Mouse (Mus musculus): ENCODE measurements around the gene Lrrc36. TPM values are rescaled to one million over a fixed set of nuclear protein-coding genes. Genes with fewer than 3 reads are reported as not detected.

Lrrc36 gene
- 0.44 and 0.98 TPM in 2 replicates for polyA plus RNA-seq (2015; fragmentation: Nextera tagmentation; extraction: Ambion mirVana)

DNA sequence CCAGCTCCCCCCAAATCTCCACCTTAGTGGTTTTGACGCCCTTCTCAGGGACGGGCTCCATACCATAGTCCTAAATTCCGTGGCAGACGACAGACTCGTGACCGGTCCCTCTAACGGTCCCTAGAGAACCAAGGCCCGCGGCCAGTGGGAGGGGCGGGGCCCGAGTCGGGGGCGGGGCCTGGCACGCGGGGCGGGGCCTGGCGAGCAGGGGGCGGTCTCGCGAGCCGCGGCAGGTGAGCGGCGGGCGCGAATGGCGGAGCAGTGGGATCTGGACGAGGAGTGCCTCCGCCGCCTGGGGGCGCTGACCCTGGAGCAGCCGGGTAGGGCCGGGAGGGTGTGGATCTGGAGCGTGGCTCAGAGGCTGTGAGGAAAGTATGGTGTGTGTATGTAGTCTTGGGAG, at the start of gene Lrrc36, which contains the start of gene Kctd19:
Gene Lrrc36, plus strand, starts transcription at position 181 of the 400 bp plus-strand sequence.
Gene Kctd19, minus strand, starts transcription at position 112 of the 400 bp plus-strand sequence.
- Histone ChIP-seq H3K4me3 (peak within 1 kb of the TSS; percentile 31), H3K4me1 (peaks cover 9% of the 10 kb centered on the region)

DNA sequence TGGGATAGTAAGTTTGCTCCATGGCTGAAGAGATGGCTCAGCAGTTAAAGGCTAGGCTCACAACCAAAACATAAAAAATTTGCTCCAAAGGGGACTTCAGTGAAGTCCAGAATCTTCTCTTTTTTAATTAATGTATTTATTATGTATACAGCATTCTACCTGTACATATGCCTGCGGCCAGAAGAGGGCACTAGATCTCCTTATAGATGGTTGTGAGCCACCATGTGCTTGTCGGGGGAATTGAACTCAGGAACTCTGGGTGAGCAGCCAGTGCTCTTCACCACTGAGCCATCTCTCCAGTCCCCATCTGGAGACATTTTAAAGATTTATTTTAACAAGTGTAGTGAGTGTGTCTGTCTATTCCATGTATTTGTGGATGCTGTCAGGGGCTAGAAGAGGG, 46.3 kb upstream of the Lrrc36 start:
- Histone ChIP-seq H3K27me3 (no peaks in the 10 kb centered on the region), H3K36me3 (ENCODE audit: poor library complexity, severe bottlenecking) (peaks cover 64% of the 10 kb centered on the region), H3K4me1 (no peaks in the 10 kb centered on the region), H3K27ac (no peak overlapping the region), H3K4me2 (no peak overlapping the region), H3K9ac (no peak overlapping the region), H3K9me3 (replicated peaks) (no peaks in the 10 kb centered on the region), H3K4me3 (no peak overlapping the region)
- no peak for ATAC-seq
- WGBS = 87% methylated on average over 2 of the region's 2 CpGs

More for the DNA sequence above, at the start of gene Lrrc36, which contains the start of gene Kctd19:
- Histone ChIP-seq H3K27ac (no peak within 1 kb of the TSS), H3K4me2 (peak within 1 kb of the TSS; percentile 63), H3K27me3 (peaks cover 24% of the 10 kb centered on the region), H3K9ac (peak within 1 kb of the TSS; percentile 26; the same call in 1 of the 2 replicates), H3K9me3 (replicated peaks) (no peaks in the 10 kb centered on the region), H3K36me3 (ENCODE audit: poor library complexity, severe bottlenecking) (no peaks in the 10 kb centered on the region)
- ATAC-seq = peak; percentile 57; the same call in 1 of the 2 replicates
- 2% methylated on average over 34 of the region's 34 CpGs for WGBS

GRCm38 (mm10) chr8:105372473-105372872, 40.9 kb upstream of the Lrrc36 start:
- Histone ChIP-seq H3K4me2 (no peak overlapping the region), H3K4me3 (no peak overlapping the region), H3K9ac (no peak overlapping the region), H3K4me1 (peaks cover 7% of the 10 kb centered on the region), H3K27me3 (0 out of 2 replicates have a peak, but pooled peaks cover 3% of the 10 kb centered on the region), H3K36me3 (ENCODE audit: poor library complexity, severe bottlenecking) (peaks cover 27% of the 10 kb centered on the region), H3K9me3 (replicated peaks) (peaks cover 7% of the 10 kb centered on the region; the same call in 1 of the 2 replicates), H3K27ac (no peak overlapping the region)
- no peak for ATAC-seq
- 85% methylated on average over 9 of the region's 9 CpGs for WGBS

GRCm38 (mm10) chr8:105373032-105373431, 40.3 kb upstream of the Lrrc36 start, which contains the start of gene Plekhg4:
Gene Plekhg4, plus strand, starts transcription at chr8:105373274.
- Histone ChIP-seq H3K4me3 (no peak within 1 kb of the TSS), H3K27ac (no peak within 1 kb of the TSS), H3K36me3 (ENCODE audit: poor library complexity, severe bottlenecking) (peaks cover 21% of the 10 kb centered on the region), H3K4me2 (0 out of 2 replicates have a peak within 1 kb of the TSS, but pooled peaks have one; percentile 54), H3K9me3 (replicated peaks) (peaks cover 7% of the 10 kb centered on the region; the same call in 1 of the 2 replicates), H3K4me1 (peaks cover 7% of the 10 kb centered on the region), H3K9ac (no peak within 1 kb of the TSS), H3K27me3 (0 out of 2 replicates have a peak, but pooled peaks cover 3% of the 10 kb centered on the region)
- no peak for ATAC-seq
- 67% methylated on average over 2 of the region's 2 CpGs for WGBS

DNA sequence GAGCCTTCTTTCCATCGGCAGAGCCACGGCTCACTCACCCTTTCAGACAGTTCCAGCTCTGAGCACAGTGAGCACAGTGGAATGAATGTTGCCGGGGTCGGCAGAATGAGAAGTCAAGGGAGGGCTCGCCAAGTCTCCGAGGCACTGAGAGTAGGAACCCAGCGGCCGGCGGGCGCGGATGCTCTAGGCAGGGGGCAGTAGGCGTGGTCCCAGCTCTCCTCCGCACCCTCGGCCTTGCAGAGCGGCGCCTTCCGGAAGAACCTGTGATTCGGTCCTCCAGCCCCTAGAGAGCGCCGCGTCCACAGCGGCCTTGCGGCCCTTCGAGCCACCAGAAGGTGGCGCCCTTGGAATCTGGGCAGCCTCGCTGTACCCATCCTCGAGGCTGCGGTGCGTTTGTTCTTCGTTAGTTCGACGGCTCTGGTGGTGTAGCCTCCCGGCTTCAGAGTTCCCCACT, 38.8 kb upstream of the Lrrc36 start:
- Histone ChIP-seq H3K4me1 (peaks cover 17% of the 10 kb centered on the region), H3K9me3 (replicated peaks) (peaks cover 7% of the 10 kb centered on the region; the same call in 1 of the 2 replicates), H3K27me3 (0 out of 2 replicates have a peak, but pooled peaks cover 3% of the 10 kb centered on the region), H3K9ac (0 out of 2 replicates have a peak overlapping the region, but pooled peaks have one; percentile 5), H3K4me2 (peak overlapping the region; percentile 54), H3K4me3 (0 out of 2 replicates have a peak overlapping the region, but pooled peaks have one; percentile 9), H3K27ac (no peak overlapping the region), H3K36me3 (ENCODE audit: poor library complexity, severe bottlenecking) (peaks cover 10% of the 10 kb centered on the region; the same call in 1 of the 2 replicates)
- 21% methylated on average over 33 of the region's 33 CpGs for WGBS
- peak; percentile 24; the same call in 1 of the 2 replicates for ATAC-seq

DNA sequence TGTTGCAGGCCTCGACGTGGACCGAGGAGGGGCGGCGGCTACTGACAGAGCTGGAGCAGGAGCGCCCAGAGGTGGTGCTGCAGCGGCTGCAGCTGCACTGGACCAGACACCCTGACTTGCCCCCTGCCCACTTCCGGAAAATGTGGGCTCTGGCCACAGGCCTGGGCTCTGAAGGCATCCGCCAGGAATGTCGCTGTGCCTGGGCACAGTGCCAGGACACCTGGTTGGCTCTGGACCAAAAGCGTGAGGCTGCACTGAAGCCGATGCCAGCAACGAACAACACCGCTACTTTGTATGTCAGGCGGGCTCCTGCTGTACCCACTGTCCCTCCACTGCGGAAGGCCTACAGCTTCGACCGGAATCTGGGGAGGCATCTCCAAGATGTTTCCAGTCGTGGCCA, 34.7 kb upstream of the Lrrc36 start:
- H3K9ac ChIP-seq = no peak overlapping the region
- no peak overlapping the region for H3K4me3 ChIP-seq
- WGBS = 60% methylated on average over 19 of the region's 19 CpGs
- H3K4me2 ChIP-seq = no peak overlapping the region
- ATAC-seq = 0 out of 2 replicates have a peak, but pooled peaks have one; percentile 55
- H3K9me3 ChIP-seq (replicated peaks) = peaks cover 7% of the 10 kb centered on the region; the same call in 1 of the 2 replicates
- H3K27me3 ChIP-seq = no peaks in the 10 kb centered on the region
- H3K4me1 ChIP-seq = peaks cover 17% of the 10 kb centered on the region
- no peak overlapping the region for H3K27ac ChIP-seq
- H3K36me3 ChIP-seq (ENCODE audit: poor library complexity, severe bottlenecking) = no peaks in the 10 kb centered on the region

- Histone ChIP-seq H3K4me2 (no peak overlapping the region), H3K4me3 (no peak overlapping the region), H3K9me3 (replicated peaks) (no peaks in the 10 kb centered on the region), H3K36me3 (ENCODE audit: poor library complexity, severe bottlenecking) (no peaks in the 10 kb centered on the region), H3K27ac (no peak overlapping the region), H3K27me3 (no peaks in the 10 kb centered on the region), H3K4me1 (peaks cover 10% of the 10 kb centered on the region), H3K9ac (no peak overlapping the region)
- ATAC-seq = no peak
- 88% methylated on average over 12 of the region's 12 CpGs for WGBS
Measured at GRCm38 (mm10) chr8:105380308-105380707, 33.1 kb upstream of the Lrrc36 start.

- H3K9ac ChIP-seq = no peak overlapping the region
Measured at GRCm38 (mm10) chr8:105384070-105384469, 29.3 kb upstream of the Lrrc36 start.

DNA sequence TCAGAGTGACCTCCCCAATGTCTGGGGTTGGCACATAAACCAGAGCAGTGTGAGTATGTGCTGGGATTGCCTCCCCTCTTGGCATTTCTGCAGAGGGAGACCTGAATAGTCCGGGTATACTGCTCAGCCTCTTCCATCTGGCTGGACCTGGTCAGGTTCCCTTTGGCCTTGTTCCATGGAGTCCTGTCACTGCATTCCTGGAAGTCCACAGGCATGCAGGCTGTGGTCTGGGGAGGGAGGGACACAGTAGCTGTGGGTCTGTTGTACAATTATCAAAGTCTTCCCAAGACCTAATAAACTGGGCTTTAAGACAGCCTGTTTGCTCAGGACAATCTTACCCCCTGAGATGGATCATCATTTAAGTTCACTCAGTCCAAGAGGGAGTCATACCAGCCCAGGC, 26.2 kb upstream of the Lrrc36 start:
- no peak overlapping the region for H3K9ac ChIP-seq
- no peaks in the 10 kb centered on the region for H3K9me3 ChIP-seq (replicated peaks)
- no peak for ATAC-seq
- no peaks in the 10 kb centered on the region for H3K4me1 ChIP-seq
- 80% methylated on average over 1 of the region's 1 CpGs for WGBS
- no peak overlapping the region for H3K4me2 ChIP-seq
- H3K4me3 ChIP-seq = no peak overlapping the region
- no peak overlapping the region for H3K27ac ChIP-seq
- no peaks in the 10 kb centered on the region for H3K36me3 ChIP-seq (ENCODE audit: poor library complexity, severe bottlenecking)
- 0 out of 2 replicates have a peak, but pooled peaks cover 2% of the 10 kb centered on the region for H3K27me3 ChIP-seq

More at GRCm38 (mm10) chr8:105384070-105384469, 29.3 kb upstream of the Lrrc36 start:
- Histone ChIP-seq H3K27me3 (no peaks in the 10 kb centered on the region), H3K27ac (no peak overlapping the region), H3K4me2 (no peak overlapping the region), H3K4me1 (peaks cover 2% of the 10 kb centered on the region; the same call in 1 of the 2 replicates), H3K4me3 (no peak overlapping the region), H3K9me3 (replicated peaks) (no peaks in the 10 kb centered on the region), H3K36me3 (ENCODE audit: poor library complexity, severe bottlenecking) (no peaks in the 10 kb centered on the region)
- WGBS = 97% methylated on average over 2 of the region's 2 CpGs
- no peak for ATAC-seq

GRCm38 (mm10) chr8:105389096-105389495, 24.3 kb upstream of the Lrrc36 start:
- Histone ChIP-seq H3K4me2 (no peak overlapping the region), H3K27me3 (0 out of 2 replicates have a peak, but pooled peaks cover 2% of the 10 kb centered on the region), H3K9ac (no peak overlapping the region), H3K4me1 (no peaks in the 10 kb centered on the region), H3K36me3 (ENCODE audit: poor library complexity, severe bottlenecking) (no peaks in the 10 kb centered on the region), H3K4me3 (no peak overlapping the region), H3K9me3 (replicated peaks) (no peaks in the 10 kb centered on the region), H3K27ac (no peak overlapping the region)
- 89% methylated on average over 6 of the region's 6 CpGs for WGBS
- ATAC-seq = no peak

- no peak overlapping the region for H3K4me2 ChIP-seq
- H3K27ac ChIP-seq = no peak overlapping the region
- no peak overlapping the region for H3K9ac ChIP-seq
- H3K9me3 ChIP-seq (replicated peaks) = no peaks in the 10 kb centered on the region
- H3K4me1 ChIP-seq = no peaks in the 10 kb centered on the region
- WGBS = 91% methylated on average over 12 of the region's 12 CpGs
- no peaks in the 10 kb centered on the region for H3K36me3 ChIP-seq (ENCODE audit: poor library complexity, severe bottlenecking)
- no peak overlapping the region for H3K4me3 ChIP-seq
- no peak for ATAC-seq
- 0 out of 2 replicates have a peak, but pooled peaks cover 5% of the 10 kb centered on the region for H3K27me3 ChIP-seq
Measured at GRCm38 (mm10) chr8:105393089-105393787, 20.1 kb upstream of the Lrrc36 start.

DNA sequence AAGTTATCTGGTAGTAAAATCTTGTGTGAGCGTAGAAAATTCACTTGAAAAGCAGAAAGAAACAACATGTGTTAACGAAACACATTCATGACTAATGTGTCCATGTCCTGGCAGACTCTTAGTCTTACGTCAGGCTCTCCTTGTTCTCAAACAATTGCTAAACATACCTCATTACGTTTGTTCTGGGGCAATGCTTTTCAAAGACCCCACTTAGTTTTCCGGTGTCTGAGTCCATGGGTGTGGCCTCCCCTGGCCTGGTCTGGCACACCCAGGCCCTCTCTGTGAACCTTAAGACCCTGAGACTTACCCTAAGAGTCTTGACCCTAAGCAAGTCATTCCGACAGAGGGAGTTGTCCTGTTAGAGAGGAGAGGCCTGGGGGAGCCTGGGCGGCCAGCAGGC, 19.5 kb upstream of the Lrrc36 start:
- no peak for ATAC-seq
- WGBS = 49% methylated on average over 7 of the region's 7 CpGs
- Histone ChIP-seq H3K4me1 (no peaks in the 10 kb centered on the region), H3K27me3 (0 out of 2 replicates have a peak, but pooled peaks cover 5% of the 10 kb centered on the region), H3K4me2 (no peak overlapping the region), H3K9me3 (replicated peaks) (no peaks in the 10 kb centered on the region), H3K27ac (no peak overlapping the region), H3K4me3 (no peak overlapping the region), H3K36me3 (ENCODE audit: poor library complexity, severe bottlenecking) (no peaks in the 10 kb centered on the region), H3K9ac (no peak overlapping the region)
